Mouse (Mus musculus): ENCODE data around the gene Catsper1. TPM values are rescaled to one million over a fixed set of nuclear protein-coding genes. Genes with fewer than 3 reads are reported as not detected.

Catsper1 gene
- polyA plus RNA-seq, 1 experiment = not detected

- Histone ChIP-seq H3K4me1 (ENCODE audit: control insufficient read depth, insufficient read depth, low read length) (no peaks in the 10 kb centered on the region), H3K27ac (ENCODE audit: insufficient read depth, low read length) (no peak overlapping the region), H3K4me3 (replicated peaks; ENCODE audit: insufficient read depth, low read depth, low read length) (no peak overlapping the region), H3K27me3 (ENCODE audit: control insufficient read depth, insufficient read depth, low read length) (no peaks in the 10 kb centered on the region)
- 89% methylated on average over 6 of the region's 6 CpGs for WGBS
- DNase-seq = no peak
- TF ChIP-seq POLR2A (IDR thresholded peaks at IDR 0.05; ENCODE audit: borderline replicate concordance, insufficient read depth, low read length) (no peak), CTCF (IDR thresholded peaks at IDR 0.05; ENCODE audit: borderline replicate concordance, insufficient read depth, low read depth, low read length) (peak; percentile 18; the same call in 1 of the 2 replicates)
Measured at GRCm38 (mm10) chr19:5306279-5306678, 29.3 kb upstream of the Catsper1 start.

DNA sequence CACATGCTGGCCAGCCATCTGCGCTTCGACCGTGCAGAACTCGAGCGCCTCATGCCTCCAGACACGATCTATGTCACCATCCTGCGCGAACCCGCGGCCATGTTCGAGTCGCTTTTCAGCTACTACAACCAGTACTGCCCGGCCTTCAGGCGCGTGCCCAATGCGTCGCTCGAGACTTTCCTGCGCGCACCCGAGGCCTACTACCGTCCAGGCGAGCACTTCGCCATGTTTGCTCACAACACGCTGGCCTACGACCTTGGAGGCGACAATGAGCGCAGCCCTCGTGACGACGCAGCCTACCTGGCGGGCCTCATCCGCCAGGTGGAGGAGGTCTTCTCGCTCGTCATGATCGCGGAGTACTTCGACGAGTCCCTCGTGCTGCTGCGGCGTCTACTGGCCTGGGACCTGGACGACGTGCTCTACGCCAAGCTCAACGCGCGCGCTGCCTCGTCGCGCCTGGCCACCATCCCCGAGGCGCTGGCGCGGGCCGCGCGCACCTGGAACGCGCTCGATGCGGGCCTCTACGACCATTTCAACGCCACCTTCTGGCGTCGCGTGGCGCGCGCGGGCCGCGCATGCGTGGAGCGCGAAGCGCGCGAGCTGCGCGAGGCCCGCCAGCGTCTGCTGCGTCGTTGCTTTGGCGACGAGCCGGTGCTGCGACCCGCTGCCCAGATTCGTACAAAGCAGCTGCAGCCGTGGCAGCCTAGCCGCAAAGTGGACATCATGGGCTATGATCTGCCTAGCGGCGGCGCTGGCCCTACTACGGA is 28.4 kb upstream of the Catsper1 start:
- H3K4me3 ChIP-seq (replicated peaks; ENCODE audit: insufficient read depth, low read depth, low read length) = no peak overlapping the region
- DNase-seq = no peak

DNA sequence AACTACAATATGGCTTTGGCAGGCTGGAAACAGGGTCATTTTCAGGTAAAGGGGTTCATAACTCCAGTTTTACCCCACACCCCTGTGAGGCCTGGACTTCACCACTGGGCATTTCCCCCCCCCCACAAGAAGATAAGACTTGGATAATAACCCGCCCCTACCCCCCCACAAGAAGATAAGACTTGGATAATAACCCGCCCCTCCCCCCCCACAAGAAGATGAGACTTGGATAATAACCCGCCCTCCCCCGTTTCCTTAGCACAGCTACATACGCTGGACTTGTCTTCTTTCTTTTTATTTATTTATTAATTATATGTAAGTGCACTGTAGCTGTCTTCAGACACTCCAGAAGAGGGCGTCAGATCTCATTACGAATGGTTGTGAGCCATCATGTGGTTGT is 26.5 kb upstream of the Catsper1 start:
- Histone ChIP-seq H3K27me3 (ENCODE audit: control insufficient read depth, insufficient read depth, low read length) (no peaks in the 10 kb centered on the region), H3K4me3 (replicated peaks; ENCODE audit: insufficient read depth, low read depth, low read length) (no peak overlapping the region), H3K27ac (ENCODE audit: insufficient read depth, low read length) (no peak overlapping the region), H3K4me1 (ENCODE audit: control insufficient read depth, insufficient read depth, low read length) (no peaks in the 10 kb centered on the region)
- 83% methylated on average over 7 of the region's 7 CpGs for WGBS
- TF ChIP-seq POLR2A (IDR thresholded peaks at IDR 0.05; ENCODE audit: borderline replicate concordance, insufficient read depth, low read length) (no peak), CTCF (IDR thresholded peaks at IDR 0.05; ENCODE audit: borderline replicate concordance, insufficient read depth, low read depth, low read length) (no peak)
- no peak for DNase-seq

More for the DNA sequence above, 28.4 kb upstream of the Catsper1 start:
- H3K27ac ChIP-seq (ENCODE audit: insufficient read depth, low read length) = no peak overlapping the region
- H3K27me3 ChIP-seq (ENCODE audit: control insufficient read depth, insufficient read depth, low read length) = no peaks in the 10 kb centered on the region
- 62% methylated on average over 98 of the region's 98 CpGs for WGBS
- TF ChIP-seq POLR2A (IDR thresholded peaks at IDR 0.05; ENCODE audit: borderline replicate concordance, insufficient read depth, low read length) (no peak), CTCF (IDR thresholded peaks at IDR 0.05; ENCODE audit: borderline replicate concordance, insufficient read depth, low read depth, low read length) (no peak)
- H3K4me1 ChIP-seq (ENCODE audit: control insufficient read depth, insufficient read depth, low read length) = no peaks in the 10 kb centered on the region

DNA sequence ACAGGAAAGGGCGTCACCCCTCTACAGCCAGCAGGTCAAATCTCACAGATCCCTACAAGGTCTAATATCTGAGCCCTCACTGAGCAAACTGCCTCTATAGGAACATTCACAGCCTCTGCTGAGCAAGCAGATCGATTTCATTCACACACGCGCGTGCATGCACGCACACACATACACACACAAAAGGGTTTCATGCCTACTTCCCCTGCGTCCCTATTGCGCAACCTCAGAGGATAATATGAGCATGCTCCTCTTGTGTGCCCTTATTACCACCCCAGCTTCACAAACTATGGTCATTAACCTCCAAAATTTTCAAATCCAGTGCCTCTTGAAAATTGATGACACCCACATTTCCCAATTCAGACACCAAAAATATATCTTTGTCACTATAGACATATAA is 22.4 kb upstream of the Catsper1 start:
- 88% methylated on average over 8 of the region's 8 CpGs for WGBS
- TF ChIP-seq POLR2A (IDR thresholded peaks at IDR 0.05; ENCODE audit: borderline replicate concordance, insufficient read depth, low read length) (no peak), CTCF (IDR thresholded peaks at IDR 0.05; ENCODE audit: borderline replicate concordance, insufficient read depth, low read depth, low read length) (no peak)
- DNase-seq = no peak
- Histone ChIP-seq H3K4me1 (ENCODE audit: control insufficient read depth, insufficient read depth, low read length) (no peaks in the 10 kb centered on the region), H3K27ac (ENCODE audit: insufficient read depth, low read length) (no peak overlapping the region), H3K27me3 (ENCODE audit: control insufficient read depth, insufficient read depth, low read length) (no peaks in the 10 kb centered on the region), H3K4me3 (replicated peaks; ENCODE audit: insufficient read depth, low read depth, low read length) (no peak overlapping the region)

GRCm38 (mm10) chr19:5323801-5324200 is 11.7 kb upstream of the Catsper1 start:
- Histone ChIP-seq H3K4me1 (ENCODE audit: control insufficient read depth, insufficient read depth, low read length) (no peaks in the 10 kb centered on the region), H3K4me3 (replicated peaks; ENCODE audit: insufficient read depth, low read depth, low read length) (no peak overlapping the region), H3K27ac (ENCODE audit: insufficient read depth, low read length) (no peak overlapping the region), H3K27me3 (ENCODE audit: control insufficient read depth, insufficient read depth, low read length) (no peaks in the 10 kb centered on the region; the same call in 1 of the 2 replicates)
- no peak for TF ChIP-seq POLR2A (IDR thresholded peaks at IDR 0.05; ENCODE audit: borderline replicate concordance, insufficient read depth, low read length)
- DNase-seq = no peak
- WGBS = 38% methylated on average over 17 of the region's 17 CpGs

GRCm38 (mm10) chr19:5327970-5328369 is 7.6 kb upstream of the Catsper1 start:
- WGBS = 80% methylated on average over 19 of the region's 19 CpGs
- DNase-seq = no peak
- TF ChIP-seq CTCF (IDR thresholded peaks at IDR 0.05; ENCODE audit: borderline replicate concordance, insufficient read depth, low read depth, low read length) (no peak), POLR2A (IDR thresholded peaks at IDR 0.05; ENCODE audit: borderline replicate concordance, insufficient read depth, low read length) (no peak)
- Histone ChIP-seq H3K4me3 (replicated peaks; ENCODE audit: insufficient read depth, low read depth, low read length) (no peak overlapping the region), H3K4me1 (ENCODE audit: control insufficient read depth, insufficient read depth, low read length) (no peaks in the 10 kb centered on the region), H3K27ac (ENCODE audit: insufficient read depth, low read length) (no peak overlapping the region), H3K27me3 (ENCODE audit: control insufficient read depth, insufficient read depth, low read length) (no peaks in the 10 kb centered on the region; the same call in 1 of the 2 replicates)

GRCm38 (mm10) chr19:5334741-5335140 is 800 bp upstream of the Catsper1 start:
- WGBS = 82% methylated on average over 5 of the region's 5 CpGs

DNA sequence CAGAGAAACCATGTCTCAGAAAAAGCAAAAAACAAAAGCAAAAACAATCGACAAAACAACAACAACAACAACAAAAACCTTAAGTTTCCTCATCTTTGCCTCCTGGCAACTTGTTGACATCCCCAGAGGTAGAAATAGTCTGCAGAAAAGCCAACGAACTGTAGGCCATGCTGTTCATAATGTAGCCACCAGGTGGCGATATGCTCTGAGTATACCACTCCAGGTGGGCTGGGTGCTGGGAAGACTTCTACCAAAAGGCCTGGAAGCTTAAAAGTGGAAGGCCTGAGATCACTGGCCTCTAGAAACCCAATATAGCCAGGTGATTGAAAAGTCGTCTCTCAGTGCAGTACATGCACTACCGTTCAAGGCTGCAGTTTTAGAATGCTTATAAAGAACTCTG is 2.4 kb downstream of the Catsper1 start:
- Histone ChIP-seq H3K27me3 (ENCODE audit: control insufficient read depth, insufficient read depth, low read length) (no peaks in the 10 kb centered on the region; the same call in 1 of the 2 replicates), H3K4me3 (replicated peaks; ENCODE audit: insufficient read depth, low read depth, low read length) (no peak overlapping the region), H3K27ac (ENCODE audit: insufficient read depth, low read length) (no peak overlapping the region), H3K4me1 (ENCODE audit: control insufficient read depth, insufficient read depth, low read length) (no peaks in the 10 kb centered on the region)
- WGBS = 19% methylated on average over 5 of the region's 5 CpGs
- DNase-seq = peak; percentile 73 to 80
- no peak for TF ChIP-seq POLR2A (IDR thresholded peaks at IDR 0.05; ENCODE audit: borderline replicate concordance, insufficient read depth, low read length)
- TF ChIP-seq CTCF (IDR thresholded peaks at IDR 0.05; ENCODE audit: borderline replicate concordance, insufficient read depth, low read depth, low read length) = peak; percentile 82

More at GRCm38 (mm10) chr19:5334741-5335140, 800 bp upstream of the Catsper1 start:
- Histone ChIP-seq H3K4me1 (ENCODE audit: control insufficient read depth, insufficient read depth, low read length) (no peaks in the 10 kb centered on the region), H3K27ac (ENCODE audit: insufficient read depth, low read length) (no peak overlapping the region), H3K4me3 (replicated peaks; ENCODE audit: insufficient read depth, low read depth, low read length) (no peak overlapping the region), H3K27me3 (ENCODE audit: control insufficient read depth, insufficient read depth, low read length) (no peaks in the 10 kb centered on the region; the same call in 1 of the 2 replicates)
- TF ChIP-seq POLR2A (IDR thresholded peaks at IDR 0.05; ENCODE audit: borderline replicate concordance, insufficient read depth, low read length) (no peak), CTCF (IDR thresholded peaks at IDR 0.05; ENCODE audit: borderline replicate concordance, insufficient read depth, low read depth, low read length) (no peak)
- DNase-seq = no peak

Measured in cerebellum, adult 2 months (tissue).